Mouse (Mus musculus) midbrain, embryonic 15.5 days (tissue): ENCODE data around the gene 1700086D15Rik. TPM values are rescaled to one million over a fixed set of nuclear protein-coding genes. Genes with fewer than 3 reads are reported as not detected.

Source experiments
- ATAC-seq: fragments of 200-750 bp; cut with Nextera tagmentation; replicated peaks from 2 replicates; pipeline ENCODE4 v1.8.0; 2017; ENCODE audit warnings: moderate TSS enrichment
- H3K27ac ChIP-seq: fragments of 300-500 bp; sonication (generic); 2 replicates; pipeline ENCODE4 v1.5.1; 2015; ENCODE audit warnings: mild to moderate bottlenecking, inconsistent platforms
- H3K27me3 ChIP-seq: fragments of 300-500 bp; sonication (generic); replicated peaks from 2 replicates; pipeline ENCODE4 v1.6.1; 2015; ENCODE audit warnings: inconsistent platforms
- H3K36me3 ChIP-seq: fragments of 300-500 bp; sonication (generic); replicated peaks from 2 replicates; pipeline ENCODE4 v1.6.1; 2015; ENCODE audit warnings: inconsistent platforms
- H3K4me1 ChIP-seq: fragments of 300-500 bp; sonication (generic); 2 replicates; pipeline ENCODE4 v1.6.1; 2015; ENCODE audit warnings: inconsistent platforms
- H3K4me2 ChIP-seq: fragments of 300-500 bp; sonication (generic); 2 replicates; pipeline ENCODE4 v1.6.1; 2015; ENCODE audit warnings: inconsistent platforms, mild to moderate bottlenecking, moderate library complexity
- H3K4me3 ChIP-seq: fragments of 300-500 bp; sonication (generic); 2 replicates; pipeline ENCODE4 v1.5.1; 2015; ENCODE audit warnings: mild to moderate bottlenecking, inconsistent platforms
- H3K9ac ChIP-seq: fragments of 300-500 bp; sonication (generic); 2 replicates; pipeline ENCODE4 v1.6.1; 2015; ENCODE audit warnings: mild to moderate bottlenecking, inconsistent platforms
- H3K9me3 ChIP-seq: fragments of 300-500 bp; sonication (generic); 2 replicates; pipeline ENCODE4 v1.6.1; 2016; ENCODE audit warnings: inconsistent platforms
- WGBS: fragments of 180-500 bp; shearing (Covaris S2); methylation state at CpG from one replicate; pipeline ENCODE4 v1.1.7; 2015; ENCODE audit warnings: mixed read lengths; 5-methylcytosine and 5-hydroxymethylcytosine counted together
- polyA plus RNA-seq: library from polyadenylated mRNA; unstranded; fragments of >200 nt; fragmentation: Nextera tagmentation; extraction: Ambion mirVana; gene quantifications from 2 replicates; pipeline ENCODE4 v1.2.1, GENCODE M21; 2015

The 1700086D15Rik gene
- 0.21 and 0.27 TPM in 2 replicates for polyA plus RNA-seq

- Histone ChIP-seq H3K36me3 (no peaks in the 10 kb centered on the region), H3K4me3 (no peak within 1 kb of the TSS), H3K4me1 (peaks cover 14% of the 10 kb centered on the region), H3K27me3 (no peaks in the 10 kb centered on the region), H3K9me3 (no peaks in the 10 kb centered on the region), H3K27ac (no peak within 1 kb of the TSS), H3K9ac (no peak within 1 kb of the TSS), H3K4me2 (peak within 1 kb of the TSS; percentile 60; the same call in 1 of the 2 replicates)
- WGBS: 95% methylated on average over 5 of the region's 5 CpGs
- ATAC-seq: no peak
Observed at GRCm38 (mm10) chr11:65159791-65160190, at the start of gene 1700086D15Rik. TSS of gene 1700086D15Rik (minus strand) at chr11:65159891.

- no peaks in the 10 kb centered on the region for H3K36me3 ChIP-seq
- H3K27ac ChIP-seq: no peak overlapping the region
- H3K4me1 ChIP-seq: no peaks in the 10 kb centered on the region
- H3K4me2 ChIP-seq: no peak overlapping the region
- no peak overlapping the region for H3K9ac ChIP-seq
- no peak for ATAC-seq
- WGBS: 55% methylated on average over 6 of the region's 6 CpGs
- no peaks in the 10 kb centered on the region for H3K9me3 ChIP-seq
- H3K27me3 ChIP-seq: no peaks in the 10 kb centered on the region
- no peak overlapping the region for H3K4me3 ChIP-seq
Observed at GRCm38 (mm10) chr11:65209441-65209840, 49.8 kb upstream of the 1700086D15Rik start.

GRCm38 (mm10) chr11:65205306-65205705 is 45.6 kb upstream of the 1700086D15Rik start:
- ATAC-seq: no peak
- WGBS: 78% methylated on average over 5 of the region's 5 CpGs
- H3K27ac ChIP-seq: no peak overlapping the region
- no peaks in the 10 kb centered on the region for H3K4me1 ChIP-seq
- H3K36me3 ChIP-seq: no peaks in the 10 kb centered on the region
- no peaks in the 10 kb centered on the region for H3K27me3 ChIP-seq
- no peak overlapping the region for H3K4me3 ChIP-seq
- no peak overlapping the region for H3K4me2 ChIP-seq
- H3K9me3 ChIP-seq: no peaks in the 10 kb centered on the region
- no peak overlapping the region for H3K9ac ChIP-seq

- no peak for ATAC-seq
Observed at GRCm38 (mm10) chr11:65204651-65205050, 45.0 kb upstream of the 1700086D15Rik start.

GRCm38 (mm10) chr11:65203020-65203419 is 43.3 kb upstream of the 1700086D15Rik start:
- no peaks in the 10 kb centered on the region for H3K27me3 ChIP-seq
- H3K9ac ChIP-seq: no peak overlapping the region
- H3K4me3 ChIP-seq: no peak overlapping the region
- no peaks in the 10 kb centered on the region for H3K36me3 ChIP-seq
- no peak for ATAC-seq
- H3K4me1 ChIP-seq: no peaks in the 10 kb centered on the region
- H3K4me2 ChIP-seq: no peak overlapping the region
- no peaks in the 10 kb centered on the region for H3K9me3 ChIP-seq
- WGBS: 83% methylated on average over 1 of the region's 1 CpGs
- no peak overlapping the region for H3K27ac ChIP-seq

More at GRCm38 (mm10) chr11:65204651-65205050, 45.0 kb upstream of the 1700086D15Rik start:
- Histone ChIP-seq H3K9ac (no peak overlapping the region), H3K27ac (no peak overlapping the region), H3K4me3 (no peak overlapping the region), H3K27me3 (no peaks in the 10 kb centered on the region), H3K4me1 (no peaks in the 10 kb centered on the region), H3K36me3 (no peaks in the 10 kb centered on the region), H3K4me2 (no peak overlapping the region), H3K9me3 (no peaks in the 10 kb centered on the region)
- 54% methylated on average over 13 of the region's 13 CpGs for WGBS

- Histone ChIP-seq H3K36me3 (no peaks in the 10 kb centered on the region), H3K9ac (no peak overlapping the region), H3K27me3 (no peaks in the 10 kb centered on the region), H3K9me3 (no peaks in the 10 kb centered on the region), H3K4me3 (no peak overlapping the region), H3K27ac (no peak overlapping the region), H3K4me1 (no peaks in the 10 kb centered on the region), H3K4me2 (no peak overlapping the region)
- ATAC-seq: no peak
- WGBS: 31% methylated on average over 5 of the region's 5 CpGs
Observed at GRCm38 (mm10) chr11:65202236-65202635, 42.5 kb upstream of the 1700086D15Rik start.

- Histone ChIP-seq H3K36me3 (no peaks in the 10 kb centered on the region), H3K9me3 (no peaks in the 10 kb centered on the region), H3K4me2 (no peak overlapping the region), H3K27me3 (no peaks in the 10 kb centered on the region), H3K9ac (no peak overlapping the region), H3K27ac (no peak overlapping the region), H3K4me1 (no peaks in the 10 kb centered on the region), H3K4me3 (no peak overlapping the region)
- 87% methylated on average over 3 of the region's 3 CpGs for WGBS
- no peak for ATAC-seq
Observed at GRCm38 (mm10) chr11:65198026-65198425, 38.3 kb upstream of the 1700086D15Rik start.

GRCm38 (mm10) chr11:65197280-65197679 is 37.6 kb upstream of the 1700086D15Rik start:
- no peaks in the 10 kb centered on the region for H3K9me3 ChIP-seq
- H3K36me3 ChIP-seq: no peaks in the 10 kb centered on the region
- no peak overlapping the region for H3K27ac ChIP-seq
- H3K4me1 ChIP-seq: no peaks in the 10 kb centered on the region
- no peak overlapping the region for H3K4me3 ChIP-seq
- H3K4me2 ChIP-seq: no peak overlapping the region
- 3% methylated on average over 3 of the region's 3 CpGs for WGBS
- H3K9ac ChIP-seq: no peak overlapping the region
- no peaks in the 10 kb centered on the region for H3K27me3 ChIP-seq
- 0 out of 2 replicates have a peak, but pooled peaks have one; percentile 56 for ATAC-seq

- no peak for ATAC-seq
Observed at GRCm38 (mm10) chr11:65186974-65187373, 27.3 kb upstream of the 1700086D15Rik start.

GRCm38 (mm10) chr11:65185114-65185513 is 25.4 kb upstream of the 1700086D15Rik start:
- Histone ChIP-seq H3K9me3 (no peaks in the 10 kb centered on the region), H3K4me1 (no peaks in the 10 kb centered on the region), H3K36me3 (no peaks in the 10 kb centered on the region), H3K27ac (no peak overlapping the region), H3K9ac (no peak overlapping the region), H3K4me2 (no peak overlapping the region), H3K4me3 (no peak overlapping the region), H3K27me3 (no peaks in the 10 kb centered on the region)
- 94% methylated on average over 1 of the region's 1 CpGs for WGBS
- ATAC-seq: no peak

More at GRCm38 (mm10) chr11:65186974-65187373, 27.3 kb upstream of the 1700086D15Rik start:
- Histone ChIP-seq H3K4me1 (no peaks in the 10 kb centered on the region), H3K27ac (no peak overlapping the region), H3K9ac (no peak overlapping the region), H3K4me3 (no peak overlapping the region), H3K4me2 (no peak overlapping the region), H3K36me3 (no peaks in the 10 kb centered on the region), H3K9me3 (no peaks in the 10 kb centered on the region), H3K27me3 (no peaks in the 10 kb centered on the region)
- WGBS: 86% methylated on average over 12 of the region's 12 CpGs

GRCm38 (mm10) chr11:65170121-65170750 is 10.5 kb upstream of the 1700086D15Rik start:
- H3K27me3 ChIP-seq: no peaks in the 10 kb centered on the region
- no peak overlapping the region for H3K4me2 ChIP-seq
- no peaks in the 10 kb centered on the region for H3K4me1 ChIP-seq
- H3K4me3 ChIP-seq: no peak overlapping the region
- H3K27ac ChIP-seq: no peak overlapping the region
- ATAC-seq: no peak
- H3K36me3 ChIP-seq: no peaks in the 10 kb centered on the region
- no peaks in the 10 kb centered on the region for H3K9me3 ChIP-seq
- H3K9ac ChIP-seq: no peak overlapping the region
- 89% methylated on average over 4 of the region's 4 CpGs for WGBS

- peaks cover 14% of the 10 kb centered on the region for H3K4me1 ChIP-seq
- H3K27me3 ChIP-seq: no peaks in the 10 kb centered on the region
- peak within 1 kb of the TSS; percentile 60 for H3K4me2 ChIP-seq
- ATAC-seq: peak; percentile 96
- WGBS: 0% methylated on average over 25 of the region's 27 CpGs
- no peaks in the 10 kb centered on the region for H3K9me3 ChIP-seq
- peak within 1 kb of the TSS; percentile 89 for H3K27ac ChIP-seq
- H3K9ac ChIP-seq: peak within 1 kb of the TSS; percentile 96
- no peaks in the 10 kb centered on the region for H3K36me3 ChIP-seq
- peak within 1 kb of the TSS; percentile 96 for H3K4me3 ChIP-seq
Observed at GRCm38 (mm10) chr11:65162767-65163120, 3.1 kb upstream of the 1700086D15Rik start, which contains the start of gene Arhgap44. TSS of gene Arhgap44 (minus strand) at chr11:65162961.
